Mouse (Mus musculus) splenic B cell, adult 2 months (primary cell): ENCODE measurements around the gene Vps50.
"Not testable (repeated sequence)": the region's sequence is repeated elsewhere in the genome, so short reads cannot be mapped to it uniquely, and the experiment has no call there.

Experiments
- DNase-seq: peaks from one replicate; pipeline ENCODE4 v3.0.0-alpha.2; 2011; ENCODE audit warnings: low read depth, low spot score
- H3K27me3 ChIP-seq: 2 replicates; pipeline ENCODE4 v1.6.1; 2012; ENCODE audit warnings: mild to moderate bottlenecking, low read length, moderate library complexity, mixed read lengths; ENCODE audit not compliant: control insufficient read depth, poor library complexity, insufficient read depth, severe bottlenecking
- H3K36me3 ChIP-seq: 2 replicates; pipeline ENCODE4 v1.6.1; 2012; ENCODE audit warnings: mild to moderate bottlenecking, low read length, moderate library complexity, mixed read lengths; ENCODE audit not compliant: control insufficient read depth, poor library complexity, insufficient read depth, severe bottlenecking

Vps50 gene

GRCm38 (mm10) chr6:3557177-3557576, 59.0 kb downstream of the Vps50 start:
- H3K27me3 ChIP-seq = no peaks in the 10 kb centered on the region
- DNase-seq = no peak
- peaks cover 2% of the 10 kb centered on the region; the same call in 1 of the 2 replicates for H3K36me3 ChIP-seq

DNA sequence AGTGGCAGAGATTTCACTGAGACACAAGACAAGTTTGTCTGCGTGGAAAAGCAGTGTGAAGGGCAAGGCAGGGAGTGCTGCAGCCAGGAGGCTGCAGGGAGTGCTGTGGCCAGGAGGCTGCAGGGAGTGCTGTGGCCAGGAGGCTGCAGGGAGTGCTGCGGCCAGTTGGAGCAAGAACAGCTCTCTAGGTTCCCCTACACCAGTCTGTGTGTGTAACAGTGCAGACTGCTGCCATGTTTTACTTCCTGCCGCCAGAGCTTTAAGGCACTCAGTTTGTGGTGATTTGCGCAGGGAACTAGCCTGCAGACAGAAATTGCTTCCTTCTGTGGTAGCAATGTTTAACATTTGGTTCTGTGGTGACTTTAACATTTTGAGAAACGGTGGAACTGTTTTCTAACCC, 61.8 kb downstream of the Vps50 start:
- no peaks in the 10 kb centered on the region for H3K27me3 ChIP-seq
- no peak for DNase-seq
- H3K36me3 ChIP-seq = 0 out of 2 replicates have a peak, but pooled peaks cover 2% of the 10 kb centered on the region

DNA sequence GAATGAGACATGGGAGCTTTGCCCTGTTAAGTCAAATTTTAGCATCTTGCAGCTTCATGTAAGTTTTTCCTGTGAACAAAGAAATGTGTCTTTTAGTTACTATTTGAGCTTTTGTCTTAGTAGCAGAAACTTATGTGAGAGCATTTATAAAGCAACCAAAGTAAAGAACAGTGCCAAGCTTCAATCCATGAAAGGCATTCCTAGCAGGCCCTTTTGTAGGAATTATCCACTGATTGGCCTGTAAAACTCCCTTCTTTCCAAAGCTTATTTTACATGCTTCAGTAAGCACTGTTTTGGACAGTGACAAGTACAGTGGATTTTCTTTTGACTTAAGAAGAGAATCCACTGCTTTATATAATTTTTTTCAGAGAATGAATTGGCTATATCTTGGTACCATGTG, 64.1 kb downstream of the Vps50 start:
- H3K36me3 ChIP-seq = peaks cover 2% of the 10 kb centered on the region; the same call in 1 of the 2 replicates
- H3K27me3 ChIP-seq = no peaks in the 10 kb centered on the region
- no peak for DNase-seq

- DNase-seq, H3K27me3 ChIP-seq: not testable (repeated sequence)
Measured at GRCm38 (mm10) chr6:3564118-3564517, 65.9 kb downstream of the Vps50 start.

GRCm38 (mm10) chr6:3565005-3565404, 66.8 kb downstream of the Vps50 start:
- DNase-seq = no peak
- Histone ChIP-seq H3K36me3 (peaks cover 4% of the 10 kb centered on the region; the same call in 1 of the 2 replicates), H3K27me3 (no peaks in the 10 kb centered on the region)

More at GRCm38 (mm10) chr6:3564118-3564517, 65.9 kb downstream of the Vps50 start:
- H3K36me3 ChIP-seq = not testable (repeated sequence)

GRCm38 (mm10) chr6:3565667-3566066, 67.5 kb downstream of the Vps50 start:
- H3K27me3 ChIP-seq = no peaks in the 10 kb centered on the region
- DNase-seq = no peak

DNA sequence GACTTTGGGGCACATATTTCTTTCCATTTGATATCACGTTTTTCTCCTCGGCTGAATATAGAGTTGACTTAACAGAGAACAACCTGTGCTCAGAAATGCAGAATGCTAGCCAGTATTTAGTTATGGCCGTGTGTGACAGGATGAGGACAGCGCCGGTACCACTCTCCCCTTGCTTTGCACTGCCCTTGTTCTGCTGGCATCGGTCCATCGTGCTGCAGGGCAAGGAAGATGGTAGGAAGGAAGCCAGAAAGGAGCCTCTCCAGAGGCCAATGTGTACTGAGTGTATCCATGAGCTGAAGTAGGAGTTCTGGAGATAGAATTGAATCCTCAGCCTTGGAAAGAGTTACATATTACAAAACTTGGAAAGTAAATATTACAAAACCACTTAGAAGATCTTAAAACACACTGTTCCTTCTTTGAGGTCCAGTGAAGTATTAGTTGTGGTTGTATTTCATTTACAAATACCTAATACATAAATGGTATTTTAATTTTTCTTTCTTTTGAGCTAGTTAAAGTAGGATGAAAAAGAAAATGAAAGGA, 69.0 kb downstream of the Vps50 start:
- H3K36me3 ChIP-seq = peaks cover 7% of the 10 kb centered on the region; the same call in 1 of the 2 replicates

More at GRCm38 (mm10) chr6:3565667-3566066, 67.5 kb downstream of the Vps50 start:
- peaks cover 4% of the 10 kb centered on the region; the same call in 1 of the 2 replicates for H3K36me3 ChIP-seq

DNA sequence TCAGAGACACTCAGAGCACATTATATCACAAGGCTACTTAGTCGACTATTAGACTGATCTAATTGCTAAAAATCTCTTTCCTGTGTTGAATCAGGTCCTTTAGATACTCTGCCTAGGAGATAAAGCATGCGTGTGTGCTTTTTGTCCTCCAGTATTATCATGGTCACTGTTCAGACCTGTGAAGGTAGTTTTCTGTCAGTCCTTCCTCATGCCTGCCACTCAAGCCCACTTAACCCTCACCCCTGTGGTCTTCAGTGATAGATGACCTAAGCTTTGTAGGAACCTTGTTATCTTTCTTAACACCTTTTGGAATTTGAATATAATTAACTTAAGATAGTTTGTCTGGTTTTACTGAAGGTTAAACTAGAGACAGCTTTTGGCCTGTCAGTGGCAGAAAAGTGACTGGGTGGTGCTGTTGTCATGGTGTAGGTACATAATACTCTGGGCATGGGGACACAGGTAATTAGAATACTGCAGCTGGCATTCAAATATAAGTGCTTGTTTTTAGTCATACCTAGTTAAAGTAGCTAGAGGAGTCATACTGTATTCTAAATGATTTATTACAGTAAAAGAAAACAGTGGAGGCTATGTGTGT, 74.1 kb downstream of the Vps50 start:
- DNase-seq = no peak
- Histone ChIP-seq H3K27me3 (no peaks in the 10 kb centered on the region; the same call in 1 of the 2 replicates), H3K36me3 (peaks cover 6% of the 10 kb centered on the region; the same call in 1 of the 2 replicates)

More for the DNA sequence above, 69.0 kb downstream of the Vps50 start:
- H3K27me3 ChIP-seq = no peaks in the 10 kb centered on the region
- no peak for DNase-seq

GRCm38 (mm10) chr6:3573787-3574186, 75.6 kb downstream of the Vps50 start:
- DNase-seq = no peak
- H3K36me3 ChIP-seq = peaks cover 6% of the 10 kb centered on the region; the same call in 1 of the 2 replicates
- no peaks in the 10 kb centered on the region; the same call in 1 of the 2 replicates for H3K27me3 ChIP-seq

DNA sequence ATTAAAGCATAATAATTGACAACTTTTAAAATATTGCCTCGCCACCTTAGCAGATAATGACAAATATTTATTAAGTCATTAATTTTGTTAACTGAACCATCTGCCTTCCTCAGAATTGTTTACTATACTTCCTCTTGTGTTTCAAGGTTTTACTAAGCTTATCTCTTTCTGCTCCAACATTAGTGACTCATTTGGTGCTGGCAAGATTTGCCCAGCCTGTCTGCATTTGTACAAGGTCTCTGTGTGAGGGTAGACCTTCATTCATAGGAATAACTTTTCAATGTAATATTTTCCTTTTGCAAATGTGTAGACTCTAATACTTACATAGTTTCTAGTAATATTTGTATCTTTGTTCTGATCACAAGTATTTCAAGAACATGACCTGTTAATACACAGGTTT, 87.2 kb downstream of the Vps50 start:
- Histone ChIP-seq H3K36me3 (no peaks in the 10 kb centered on the region), H3K27me3 (no peaks in the 10 kb centered on the region)
- no peak for DNase-seq

GRCm38 (mm10) chr6:3590289-3590904, 92.2 kb downstream of the Vps50 start:
- Histone ChIP-seq H3K27me3 (no peaks in the 10 kb centered on the region), H3K36me3 (no peaks in the 10 kb centered on the region)
- DNase-seq = peak; percentile 5

- Histone ChIP-seq H3K36me3 (no peaks in the 10 kb centered on the region; the same call in 1 of the 2 replicates), H3K27me3 (no peaks in the 10 kb centered on the region)
- no peak for DNase-seq
Measured at GRCm38 (mm10) chr6:3594246-3594645, 96.1 kb downstream of the Vps50 start.

GRCm38 (mm10) chr6:3612827-3613226, 114.6 kb downstream of the Vps50 start:
- no peaks in the 10 kb centered on the region for H3K27me3 ChIP-seq
- no peaks in the 10 kb centered on the region for H3K36me3 ChIP-seq
- no peak for DNase-seq

GRCm38 (mm10) chr6:3620428-3621387, 122.5 kb downstream of the Vps50 start:
- not testable (repeated sequence) for H3K36me3 ChIP-seq, H3K27me3 ChIP-seq
- peak; percentile 43 for DNase-seq
